Mouse (Mus musculus) embryonic facial prominence, embryonic 15.5 days (tissue): ENCODE measurements at regions not wholly inside any gene's neighbourhood (a gene's known extent, or its start where the extent isn't known, plus 50 kb on each side); places are given as distances from the start of the nearest gene placed in this dataset.

ENCODE experiments used
- ATAC-seq: fragments of 200-750 bp; cut with Nextera tagmentation; 2 replicates; pipeline ENCODE4 v1.8.0; 2017; ENCODE audit warnings: low read depth, moderate TSS enrichment; ENCODE audit not compliant: insufficient number of reproducible peaks, low FRiP score, low TSS enrichment
- H3K27ac ChIP-seq: fragments of 300-500 bp; sonication (generic); replicated peaks from 2 replicates; pipeline ENCODE4 v1.5.1; 2015; ENCODE audit warnings: mild to moderate bottlenecking, inconsistent platforms
- H3K27me3 ChIP-seq: fragments of 300-500 bp; sonication (generic); 2 replicates; pipeline ENCODE4 v1.6.1; 2015; ENCODE audit warnings: inconsistent platforms
- H3K36me3 ChIP-seq: fragments of 300-500 bp; sonication (generic); 2 replicates; pipeline ENCODE4 v1.6.1; 2015; ENCODE audit warnings: mild to moderate bottlenecking, inconsistent platforms
- H3K4me1 ChIP-seq: fragments of 300-500 bp; sonication (generic); 2 replicates; pipeline ENCODE4 v1.6.1; 2015; ENCODE audit warnings: inconsistent platforms
- H3K4me2 ChIP-seq: fragments of 300-500 bp; sonication (generic); replicated peaks from 2 replicates; pipeline ENCODE4 v1.6.1; 2015; ENCODE audit warnings: mild to moderate bottlenecking, inconsistent platforms
- H3K4me3 ChIP-seq: fragments of 300-500 bp; sonication (generic); replicated peaks from 2 replicates; pipeline ENCODE4 v1.5.1; 2015; ENCODE audit warnings: mild to moderate bottlenecking, inconsistent platforms
- H3K9ac ChIP-seq: fragments of 300-500 bp; sonication (generic); 2 replicates; pipeline ENCODE4 v1.6.1; 2015; ENCODE audit warnings: inconsistent platforms
- H3K9me3 ChIP-seq: fragments of 300-500 bp; sonication (generic); replicated peaks from 2 replicates; pipeline ENCODE4 v1.6.1; 2016; ENCODE audit warnings: inconsistent platforms
- WGBS: fragments of 180-500 bp; shearing (Covaris S2); methylation state at CpG from one replicate; pipeline ENCODE4 v1.1.7; 2015; 5-methylcytosine and 5-hydroxymethylcytosine counted together

DNA sequence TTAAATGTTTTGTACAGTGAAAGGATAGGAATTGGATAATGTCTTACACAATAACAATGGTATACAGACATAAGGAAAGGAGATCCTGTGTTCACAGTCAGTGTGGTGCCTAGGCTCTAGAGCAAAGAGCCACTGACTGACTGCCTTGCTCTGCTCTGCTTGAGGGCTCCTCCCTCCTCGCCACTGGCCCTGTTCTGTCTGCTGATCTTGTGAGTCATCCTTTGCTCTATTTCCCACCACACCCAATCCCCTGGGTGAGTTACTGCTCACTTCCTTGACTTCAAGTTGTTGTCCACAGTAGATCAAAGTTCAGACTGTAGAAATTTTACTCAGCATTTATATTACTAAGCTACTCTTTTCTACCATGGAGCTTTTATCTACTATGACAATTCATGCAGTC is 117.3 kb downstream of the Tmsb4x start:
- H3K9ac ChIP-seq, result no peak overlapping the region
- H3K4me2 ChIP-seq, result no peak overlapping the region
- no peaks in the 10 kb centered on the region for H3K4me1 ChIP-seq
- ATAC-seq, result no peak
- H3K27ac ChIP-seq, result no peak overlapping the region
- WGBS, result 63% methylated on average over 1 of the region's 1 CpGs
- no peaks in the 10 kb centered on the region for H3K9me3 ChIP-seq
- H3K27me3 ChIP-seq, result no peaks in the 10 kb centered on the region; the same call in 1 of the 2 replicates
- no peaks in the 10 kb centered on the region for H3K36me3 ChIP-seq
- no peak overlapping the region for H3K4me3 ChIP-seq

DNA sequence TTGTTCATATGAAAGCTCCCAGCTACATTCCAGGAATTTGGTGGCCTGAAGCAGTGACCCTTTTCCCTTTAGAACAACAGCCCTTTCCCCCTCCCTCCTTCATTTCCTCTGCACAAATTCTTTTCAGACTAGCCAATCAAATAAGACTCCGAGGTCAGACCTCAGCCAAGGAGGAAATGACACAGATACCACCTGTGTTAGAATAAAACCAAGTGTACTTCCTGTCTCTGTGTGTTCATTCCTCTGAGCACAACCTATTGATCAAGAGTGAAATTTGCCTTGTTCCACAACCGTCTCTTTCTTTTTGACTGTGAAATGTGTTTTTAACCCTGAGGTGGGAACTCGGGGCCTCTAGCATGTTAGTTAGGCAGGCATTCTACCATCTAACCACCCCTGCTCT is 120.2 kb downstream of the Tmsb4x start:
- ATAC-seq, result no peak
- H3K4me3 ChIP-seq, result no peak overlapping the region
- no peaks in the 10 kb centered on the region for H3K27me3 ChIP-seq
- H3K9me3 ChIP-seq, result no peaks in the 10 kb centered on the region
- H3K4me1 ChIP-seq, result no peaks in the 10 kb centered on the region
- no peak overlapping the region for H3K4me2 ChIP-seq
- H3K36me3 ChIP-seq, result no peaks in the 10 kb centered on the region
- H3K9ac ChIP-seq, result no peak overlapping the region
- 49% methylated on average over 3 of the region's 3 CpGs for WGBS
- no peak overlapping the region for H3K27ac ChIP-seq

DNA sequence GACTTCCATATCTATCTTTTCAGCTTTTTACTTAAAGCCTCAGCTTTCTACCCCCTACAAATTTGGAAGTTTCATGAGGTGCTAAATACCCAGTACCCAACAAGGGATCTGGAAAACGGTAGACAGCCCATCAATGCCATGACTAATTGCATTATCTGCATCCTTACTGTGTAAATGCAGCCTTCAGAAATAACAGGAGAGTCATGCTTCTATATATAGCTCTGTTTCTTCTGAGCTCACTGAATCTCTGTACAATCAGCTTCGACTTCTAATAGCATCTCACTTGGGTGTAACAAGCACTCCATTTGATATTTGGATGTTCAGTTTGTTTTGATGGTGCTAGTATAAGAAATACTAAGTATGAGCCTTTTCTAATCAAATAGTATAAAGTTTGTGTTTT is 120.7 kb downstream of the Tmsb4x start:
- Histone ChIP-seq H3K4me2 (no peak overlapping the region), H3K27me3 (no peaks in the 10 kb centered on the region), H3K36me3 (no peaks in the 10 kb centered on the region), H3K9me3 (no peaks in the 10 kb centered on the region), H3K27ac (no peak overlapping the region), H3K9ac (no peak overlapping the region), H3K4me3 (no peak overlapping the region), H3K4me1 (no peaks in the 10 kb centered on the region)
- no peak for ATAC-seq
- WGBS, result 41% methylated on average over 2 of the region's 2 CpGs

GRCm38 (mm10) chrX:167080821-167081220 is 128.3 kb downstream of the Tmsb4x start:
- no peak overlapping the region for H3K27ac ChIP-seq
- H3K4me1 ChIP-seq, result no peaks in the 10 kb centered on the region
- no peak overlapping the region for H3K4me3 ChIP-seq
- H3K9me3 ChIP-seq, result no peaks in the 10 kb centered on the region
- 55% methylated on average over 3 of the region's 3 CpGs for WGBS
- no peaks in the 10 kb centered on the region for H3K36me3 ChIP-seq
- H3K4me2 ChIP-seq, result no peak overlapping the region
- ATAC-seq, result no peak
- no peaks in the 10 kb centered on the region for H3K27me3 ChIP-seq
- H3K9ac ChIP-seq, result no peak overlapping the region

- H3K9me3 ChIP-seq, result no peaks in the 10 kb centered on the region
- H3K27me3 ChIP-seq, result peaks cover 7% of the 10 kb centered on the region; the same call in 1 of the 2 replicates
- H3K27ac ChIP-seq, result no peak overlapping the region
- no peak overlapping the region for H3K4me2 ChIP-seq
- 66% methylated on average over 2 of the region's 2 CpGs for WGBS
- no peak overlapping the region for H3K4me3 ChIP-seq
- no peak for ATAC-seq
- no peak overlapping the region for H3K9ac ChIP-seq
- no peaks in the 10 kb centered on the region for H3K4me1 ChIP-seq
- H3K36me3 ChIP-seq, result no peaks in the 10 kb centered on the region
Observed at GRCm38 (mm10) chrX:167069075-167069474, 140.0 kb downstream of the Tmsb4x start.

DNA sequence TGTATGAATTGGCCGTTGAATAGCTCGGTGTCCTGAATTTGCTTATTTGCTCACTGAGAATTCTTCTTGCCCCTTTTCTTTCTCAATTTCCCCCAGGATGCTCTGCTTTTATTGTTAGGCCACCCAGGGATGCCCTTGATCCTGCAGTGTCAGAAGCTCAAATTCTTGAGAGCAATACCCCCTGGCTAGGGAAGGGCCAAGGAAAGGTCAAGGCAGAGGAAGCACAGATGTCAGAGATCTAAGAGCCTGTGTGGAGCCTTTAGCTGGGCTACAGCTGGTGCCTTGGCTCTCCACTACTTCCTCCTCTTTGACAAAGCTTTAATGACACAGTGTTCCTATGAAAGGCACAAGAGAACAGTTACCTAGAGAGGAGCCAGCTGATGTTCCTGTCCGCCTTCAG is 141.2 kb downstream of the Tmsb4x start:
- H3K4me3 ChIP-seq, result no peak overlapping the region
- no peak overlapping the region for H3K27ac ChIP-seq
- no peaks in the 10 kb centered on the region for H3K9me3 ChIP-seq
- H3K4me1 ChIP-seq, result no peaks in the 10 kb centered on the region
- no peak for ATAC-seq
- WGBS, result 62% methylated on average over 3 of the region's 3 CpGs
- H3K9ac ChIP-seq, result no peak overlapping the region
- peaks cover 7% of the 10 kb centered on the region; the same call in 1 of the 2 replicates for H3K27me3 ChIP-seq
- H3K4me2 ChIP-seq, result no peak overlapping the region
- no peaks in the 10 kb centered on the region for H3K36me3 ChIP-seq

- Histone ChIP-seq H3K4me2 (no peak overlapping the region), H3K4me1 (no peaks in the 10 kb centered on the region), H3K36me3 (no peaks in the 10 kb centered on the region), H3K9ac (no peak overlapping the region), H3K9me3 (no peaks in the 10 kb centered on the region), H3K4me3 (no peak overlapping the region), H3K27me3 (peaks cover 10% of the 10 kb centered on the region; the same call in 1 of the 2 replicates), H3K27ac (no peak overlapping the region)
- no peak for ATAC-seq
- WGBS, result 46% methylated on average over 4 of the region's 4 CpGs
Observed at GRCm38 (mm10) chrX:167063881-167064280, 145.2 kb downstream of the Tmsb4x start.

GRCm38 (mm10) chrX:167052456-167052855 is 156.7 kb downstream of the Tmsb4x start:
- H3K36me3 ChIP-seq, result no peaks in the 10 kb centered on the region
- H3K27ac ChIP-seq, result no peak overlapping the region
- ATAC-seq, result no peak
- no peaks in the 10 kb centered on the region for H3K27me3 ChIP-seq
- H3K9ac ChIP-seq, result no peak overlapping the region
- H3K4me2 ChIP-seq, result no peak overlapping the region
- H3K4me3 ChIP-seq, result no peak overlapping the region
- 85% methylated on average over 10 of the region's 10 CpGs for WGBS
- no peaks in the 10 kb centered on the region for H3K9me3 ChIP-seq
- H3K4me1 ChIP-seq, result no peaks in the 10 kb centered on the region

- Histone ChIP-seq H3K4me1 (no peaks in the 10 kb centered on the region), H3K9ac (no peak overlapping the region), H3K27me3 (no peaks in the 10 kb centered on the region), H3K9me3 (no peaks in the 10 kb centered on the region), H3K36me3 (no peaks in the 10 kb centered on the region), H3K4me3 (no peak overlapping the region), H3K27ac (no peak overlapping the region), H3K4me2 (no peak overlapping the region)
- WGBS, result 85% methylated on average over 4 of the region's 4 CpGs
- ATAC-seq, result no peak
Observed at GRCm38 (mm10) chrX:167050066-167050465, 159.0 kb downstream of the Tmsb4x start.

GRCm38 (mm10) chrX:167049191-167049968 is 159.7 kb downstream of the Tmsb4x start:
- H3K9ac ChIP-seq, result no peak overlapping the region
- no peak overlapping the region for H3K27ac ChIP-seq
- H3K4me1 ChIP-seq, result no peaks in the 10 kb centered on the region
- 58% methylated on average over 5 of the region's 5 CpGs for WGBS
- no peak overlapping the region for H3K4me3 ChIP-seq
- no peak for ATAC-seq
- H3K9me3 ChIP-seq, result no peaks in the 10 kb centered on the region
- H3K4me2 ChIP-seq, result no peak overlapping the region
- H3K27me3 ChIP-seq, result no peaks in the 10 kb centered on the region
- no peaks in the 10 kb centered on the region for H3K36me3 ChIP-seq

DNA sequence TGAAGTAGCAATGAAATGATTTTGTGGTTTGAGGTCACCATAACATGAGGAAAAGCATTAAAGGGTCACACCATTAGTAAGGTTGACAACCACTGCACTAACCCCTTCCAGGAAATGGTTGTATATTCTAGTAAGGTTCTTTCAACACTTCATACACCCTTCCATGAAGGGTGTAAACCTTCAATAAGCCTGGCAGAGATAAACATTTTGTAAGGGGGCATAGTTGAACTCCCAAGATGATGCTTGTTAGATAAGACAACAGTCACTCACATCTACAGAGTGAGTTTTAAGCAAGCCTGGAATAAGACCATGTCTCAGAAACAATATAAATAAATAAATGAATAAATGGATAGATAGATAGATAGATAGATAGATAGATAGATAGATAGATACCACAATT is 171.1 kb downstream of the Tmsb4x start:
- no peak overlapping the region for H3K9ac ChIP-seq
- ATAC-seq, result no peak
- H3K9me3 ChIP-seq, result no peaks in the 10 kb centered on the region
- no peak overlapping the region for H3K4me2 ChIP-seq
- H3K27me3 ChIP-seq, result no peaks in the 10 kb centered on the region
- no peaks in the 10 kb centered on the region for H3K4me1 ChIP-seq
- no peak overlapping the region for H3K27ac ChIP-seq
- no peaks in the 10 kb centered on the region for H3K36me3 ChIP-seq
- H3K4me3 ChIP-seq, result no peak overlapping the region

DNA sequence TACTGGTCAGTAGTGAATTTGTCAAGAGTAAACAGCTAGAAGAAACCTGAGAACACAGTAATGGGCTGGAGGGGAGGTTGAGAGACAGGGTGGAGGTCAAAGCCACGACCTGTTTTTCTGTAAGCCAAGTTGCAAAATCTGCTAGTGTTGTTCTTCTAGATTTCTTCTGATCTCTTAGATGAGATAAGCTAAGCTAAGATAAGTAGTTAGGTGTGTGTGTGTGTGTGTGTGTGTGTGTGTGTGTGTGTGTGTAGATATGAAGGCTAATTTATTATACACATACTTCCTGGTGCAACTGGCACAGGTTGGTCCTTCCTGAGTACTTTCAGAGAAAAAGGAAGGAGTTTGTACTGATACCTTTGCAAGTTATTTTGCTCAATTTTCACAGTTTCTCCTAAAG is 172.8 kb downstream of the Tmsb4x start:
- 33% methylated on average over 1 of the region's 1 CpGs for WGBS
- ATAC-seq, result no peak
- H3K36me3 ChIP-seq, result no peaks in the 10 kb centered on the region

More for the DNA sequence above, 172.8 kb downstream of the Tmsb4x start:
- no peak overlapping the region for H3K9ac ChIP-seq
- 0 out of 2 replicates have a peak, but pooled peaks cover 3% of the 10 kb centered on the region for H3K4me1 ChIP-seq
- 0 out of 2 replicates have a peak, but pooled peaks cover 6% of the 10 kb centered on the region for H3K27me3 ChIP-seq
- no peaks in the 10 kb centered on the region for H3K9me3 ChIP-seq
- no peak overlapping the region for H3K27ac ChIP-seq
- H3K4me2 ChIP-seq, result no peak overlapping the region
- no peak overlapping the region for H3K4me3 ChIP-seq
